Comparison of ENCODE assay signal across 8 mouse cellular contexts in genomic region chr6:18848051-18848701, GRCm38 (mm10). TPM values are rescaled to one million over a fixed set of nuclear protein-coding genes. Genes with fewer than 3 reads are reported as not detected.
A peak's percentile ranks its signal among the peaks of the same experiment; 100 is the strongest.
DNase-seq lines count a peak whose midpoint lies in the region; ATAC-seq lines count a peak whose summit lies in the region.

TSS of gene Lsm8 (plus strand) at chr6:18848579.

- H3K36me3 ChIP-seq in forebrain, embryonic 14.5 days (ENCODE audit: control insufficient read depth, insufficient read depth, low read length): peaks cover 21% of the 10 kb centered on the region
- H3K36me3 ChIP-seq in neural tube, embryonic 15.5 days: peaks cover 7% of the 10 kb centered on the region; the same call in 1 of the 2 replicates

- peak within 1 kb of the TSS; percentile 66 for H3K4me2 ChIP-seq in forebrain, embryonic 14.5 days (ENCODE audit: low read length)
- peak within 1 kb of the TSS; percentile 58 for H3K4me2 ChIP-seq in neural tube, embryonic 15.5 days

- ATAC-seq in forebrain, embryonic 14.5 days: peak; percentile 100
- ATAC-seq in neural tube, embryonic 15.5 days (ENCODE audit: low FRiP score): peak; percentile 100

- H3K9ac ChIP-seq in forebrain, embryonic 14.5 days (ENCODE audit: low read length): peak within 1 kb of the TSS; percentile 92
- peak within 1 kb of the TSS; percentile 91 for H3K9ac ChIP-seq in neural tube, embryonic 15.5 days (replicated peaks)

- no peaks in the 10 kb centered on the region for H3K9me3 ChIP-seq in forebrain, embryonic 14.5 days (replicated peaks; ENCODE audit: control insufficient read depth, low read length)
- no peaks in the 10 kb centered on the region for H3K9me3 ChIP-seq in neural tube, embryonic 15.5 days (replicated peaks)

- peak within 1 kb of the TSS; percentile 76 for H3K4me3 ChIP-seq in forebrain, embryonic 14.5 days (ENCODE audit: low read depth, low read length)
- peak within 1 kb of the TSS; percentile 92 for H3K4me3 ChIP-seq in neural tube, embryonic 15.5 days (replicated peaks)

- intact Hi-C loops in heart, postnatal 14 days (cut with DNase I): no loop called here

- WGBS in forebrain, embryonic 14.5 days: 1% methylated on average over 37 of the region's 37 CpGs
- 3% methylated on average over 37 of the region's 37 CpGs for WGBS in neural tube, embryonic 15.5 days

- peaks cover 11% of the 10 kb centered on the region for H3K4me1 ChIP-seq in forebrain, embryonic 14.5 days (ENCODE audit: control insufficient read depth, insufficient read depth, low read length)
- peaks cover 12% of the 10 kb centered on the region for H3K4me1 ChIP-seq in neural tube, embryonic 15.5 days

- no peaks in the 10 kb centered on the region for H3K27me3 ChIP-seq in forebrain, embryonic 14.5 days (replicated peaks; ENCODE audit: control insufficient read depth, insufficient read depth, low read length)
- no peaks in the 10 kb centered on the region for H3K27me3 ChIP-seq in neural tube, embryonic 15.5 days (replicated peaks)

- peak; percentile 97 for DNase-seq in ES-CJ7 (ENCODE audit: low read depth, low spot score)
- peak; percentile 94 for DNase-seq in cerebellum, adult 11 months
- DNase-seq in forebrain, embryonic 14.5 days (ENCODE audit: low spot score): peak; percentile 98
- DNase-seq in heart, postnatal 14 days: peak; percentile 97
- DNase-seq in layer of hippocampus, adult 11-12 months (ENCODE audit: low spot score): peak; percentile 96
- peak; percentile 97 to 98 for DNase-seq in lung, adult 18-20 months
- peak; percentile 97 for DNase-seq in testis, postnatal 14 days (ENCODE audit: low spot score)

- peak within 1 kb of the TSS; percentile 90 for H3K27ac ChIP-seq in forebrain, embryonic 14.5 days (ENCODE audit: low read depth, low read length)
- H3K27ac ChIP-seq in neural tube, embryonic 15.5 days (replicated peaks): peak within 1 kb of the TSS; percentile 93

RNA-seq across cellular contexts. Expression of gene Lsm8, which starts in this region (rescaled TPM):
- 154 and 194 TPM in 2 replicates for polyA plus RNA-seq in forebrain, embryonic 14.5 days (2014; fragmentation: Nextera tagmentation; extraction: Ambion mirVana)
- 10 to 100 TPM; 20.1 to 26.7 TPM for total RNA-seq in heart, postnatal 14 days (2021)
- 97.1 and 103 TPM in 2 replicates for polyA plus RNA-seq in neural tube, embryonic 15.5 days (2015; fragmentation: Nextera tagmentation; extraction: Ambion mirVana)

Comparison
In these comparisons a context has a peak if more than half of its experiments do, and no peak if none do; other contexts are left out.
1. Peak in every context shown above with its lines: DNase-seq, ATAC-seq, H3K4me3 ChIP-seq and H3K27ac ChIP-seq.